Mouse (Mus musculus): ENCODE measurements around the gene Gm21961. TPM values are rescaled to one million over a fixed set of nuclear protein-coding genes. Genes with fewer than 3 reads are reported as not detected.

Gm21961 gene
- not detected for total RNA-seq (2023)

DNA sequence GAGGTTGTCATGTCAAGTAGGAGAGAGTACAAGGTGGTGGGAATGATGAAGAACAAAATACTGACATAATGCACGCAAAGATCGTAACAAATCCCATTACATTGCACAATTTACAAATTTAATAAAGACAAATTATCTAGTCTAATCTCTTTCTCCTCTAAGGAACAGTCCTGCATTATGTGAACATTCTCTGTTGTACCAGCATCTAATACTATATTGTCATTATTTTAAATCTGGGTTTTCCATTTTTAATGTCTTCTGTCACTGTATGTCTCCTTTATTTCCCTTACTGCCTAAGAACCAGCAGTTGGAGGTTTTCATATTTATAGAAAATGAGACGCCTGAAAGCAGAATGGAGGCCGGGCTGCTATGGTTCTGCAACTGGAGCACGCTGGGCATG is at the start of gene Gm21961:
Gene Gm21961 (minus strand): TSS at position 101 of the 400 bp plus-strand sequence.

Other genes starting within 250 kb of the Gm21961 start
- gene Gm21798, start 197.2 kb downstream of the Gm21961 start, total RNA-seq (2023), result not detected